Mouse (Mus musculus) stomach, postnatal 0 days (tissue): ENCODE measurements around the gene Selenok.

Source experiments
- CTCF ChIP-seq: IDR thresholded peaks from 2 replicates; pipeline ENCODE4 v1.5.1; 2016; ENCODE audit warnings: antibody characterized with exemption, low read depth, mild to moderate bottlenecking, moderate library complexity
- EP300 ChIP-seq: optimal IDR thresholded peaks from 2 replicates; pipeline ENCODE3; 2016; ENCODE audit warnings: antibody characterized with exemption

DNA sequence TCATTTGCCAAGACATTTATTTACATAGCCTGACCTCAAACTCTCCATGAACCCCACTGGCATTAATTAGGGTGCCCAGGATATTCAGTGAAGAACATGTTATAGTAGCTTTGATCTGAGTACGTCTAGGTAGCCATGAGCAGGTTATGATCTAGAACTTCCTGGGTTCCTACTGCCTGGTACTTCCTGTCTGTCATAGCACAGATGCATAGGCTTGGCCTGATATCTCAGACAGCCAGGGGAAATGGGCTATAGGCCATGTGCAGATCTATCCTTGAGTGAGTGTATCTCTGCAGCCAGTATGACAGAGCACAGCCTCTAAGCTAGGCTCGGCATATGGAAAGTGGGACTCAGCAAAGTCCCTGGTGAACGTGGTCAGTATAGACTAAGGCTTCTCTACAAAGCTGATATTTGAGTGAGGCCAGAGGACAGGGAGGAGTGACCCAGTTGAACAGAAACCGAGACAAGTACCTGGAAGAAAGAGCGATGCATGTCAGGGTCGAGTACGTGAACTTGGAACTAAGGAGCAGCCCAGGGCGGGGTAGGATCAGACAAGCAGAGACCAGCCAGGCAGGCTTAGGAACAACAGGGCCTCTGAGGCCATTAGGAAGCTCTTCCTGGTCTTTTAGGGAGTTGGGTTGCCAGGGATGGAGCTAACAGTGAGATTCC is 49.8 kb downstream of the Selenok start:
- no peak for TF ChIP-seq EP300
- no peak for TF ChIP-seq CTCF
